Mouse (Mus musculus) megakaryocyte, embryonic 14.5 days (primary cell): ENCODE measurements around the gene Ooep. TPM values are rescaled to one million over a fixed set of nuclear protein-coding genes. Genes with fewer than 3 reads are reported as not detected.

Experiments
- H3K27me3 ChIP-seq: replicated peaks from 2 replicates; pipeline ENCODE3; 2012; ENCODE audit warnings: inconsistent platforms
- H3K36me3 ChIP-seq: replicated peaks from 2 replicates; pipeline ENCODE3; 2012; ENCODE audit warnings: low read length, inconsistent platforms, mixed read lengths
- H3K4me1 ChIP-seq: 2 replicates; pipeline ENCODE4 v1.6.1; 2012; ENCODE audit warnings: inconsistent platforms
- H3K4me3 ChIP-seq: replicated peaks from 2 replicates; pipeline ENCODE3; 2012; ENCODE audit warnings: moderate library complexity, mild to moderate bottlenecking, inconsistent platforms
- H3K9me3 ChIP-seq: 2 replicates; pipeline ENCODE4 v1.6.1; 2012; ENCODE audit warnings: inconsistent platforms
- FLI1 ChIP-seq: IDR thresholded peaks from 2 replicates; pipeline ENCODE4 v1.6.1; 2012; ENCODE audit warnings: low read length, inconsistent platforms, mixed read lengths
- GATA1 ChIP-seq: IDR thresholded peaks from 3 replicates; pipeline ENCODE4 v1.6.1; 2012; ENCODE audit warnings: mixed read lengths, low read length, inconsistent platforms, borderline replicate concordance
- polyA plus RNA-seq: library from polyadenylated mRNA; stranded (reverse); fragments of >175 nt; gene quantifications from 2 replicates; pipeline ENCODE4 v1.2.3, GENCODE M21; 2012; ENCODE audit warnings: low replicate concordance; ENCODE audit not compliant: insufficient read depth

The Ooep gene
- polyA plus RNA-seq = not detected in 2 replicates

GRCm38 (mm10) chr9:78378113-78378785 lies at the start of gene Ooep:
Gene Ooep, minus strand, starts transcription at chr9:78378725.
- peaks cover 47% of the 10 kb centered on the region for H3K27me3 ChIP-seq
- H3K4me3 ChIP-seq = peak within 1 kb of the TSS; percentile 78
- TF ChIP-seq FLI1 (no peak), GATA1 (no peak)

GRCm38 (mm10) chr9:78428185-78428584 lies 49.7 kb upstream of the Ooep start:
- Histone ChIP-seq H3K27me3 (peaks cover 9% of the 10 kb centered on the region), H3K9me3 (peaks cover 6% of the 10 kb centered on the region; the same call in 1 of the 2 replicates), H3K36me3 (peaks cover 19% of the 10 kb centered on the region), H3K4me1 (peaks cover 23% of the 10 kb centered on the region), H3K4me3 (peak overlapping the region; percentile 53)
- TF ChIP-seq GATA1 = no peak
- no peak for TF ChIP-seq FLI1

More at GRCm38 (mm10) chr9:78378113-78378785, at the start of gene Ooep:
- Histone ChIP-seq H3K4me1 (peaks cover 8% of the 10 kb centered on the region), H3K36me3 (no peaks in the 10 kb centered on the region), H3K9me3 (no peaks in the 10 kb centered on the region)

GRCm38 (mm10) chr9:78427362-78427781 lies 48.8 kb upstream of the Ooep start:
- no peak for TF ChIP-seq FLI1
- no peak for TF ChIP-seq GATA1
- Histone ChIP-seq H3K27me3 (peaks cover 9% of the 10 kb centered on the region), H3K36me3 (peaks cover 11% of the 10 kb centered on the region), H3K4me3 (peak overlapping the region; percentile 46), H3K4me1 (peaks cover 23% of the 10 kb centered on the region), H3K9me3 (peaks cover 6% of the 10 kb centered on the region; the same call in 1 of the 2 replicates)

GRCm38 (mm10) chr9:78401596-78401995 lies 23.1 kb upstream of the Ooep start:
- no peaks in the 10 kb centered on the region for H3K36me3 ChIP-seq
- TF ChIP-seq FLI1 = no peak
- TF ChIP-seq GATA1 = no peak
- peaks cover 24% of the 10 kb centered on the region for H3K27me3 ChIP-seq
- H3K4me1 ChIP-seq = no peaks in the 10 kb centered on the region
- no peak overlapping the region for H3K4me3 ChIP-seq
- H3K9me3 ChIP-seq = no peaks in the 10 kb centered on the region

GRCm38 (mm10) chr9:78400570-78400969 lies 22.0 kb upstream of the Ooep start:
- Histone ChIP-seq H3K4me3 (no peak overlapping the region), H3K9me3 (peaks cover 2% of the 10 kb centered on the region), H3K36me3 (no peaks in the 10 kb centered on the region), H3K27me3 (peaks cover 31% of the 10 kb centered on the region), H3K4me1 (peaks cover 8% of the 10 kb centered on the region)
- TF ChIP-seq GATA1 (no peak), FLI1 (no peak)

GRCm38 (mm10) chr9:78396517-78396916 lies 18.0 kb upstream of the Ooep start:
- TF ChIP-seq FLI1 (no peak), GATA1 (no peak)

GRCm38 (mm10) chr9:78395630-78396351 lies 17.3 kb upstream of the Ooep start, which contains the start of gene Ddx43:
Gene Ddx43, plus strand, starts transcription at chr9:78395777.
- peaks cover 65% of the 10 kb centered on the region for H3K27me3 ChIP-seq
- peak within 1 kb of the TSS; percentile 88 for H3K4me3 ChIP-seq

More at GRCm38 (mm10) chr9:78396517-78396916, 18.0 kb upstream of the Ooep start:
- peaks cover 18% of the 10 kb centered on the region for H3K9me3 ChIP-seq
- peaks cover 10% of the 10 kb centered on the region for H3K4me1 ChIP-seq
- no peaks in the 10 kb centered on the region for H3K36me3 ChIP-seq
- H3K4me3 ChIP-seq = no peak overlapping the region
- peaks cover 59% of the 10 kb centered on the region for H3K27me3 ChIP-seq

GRCm38 (mm10) chr9:78395244-78395629 lies 16.7 kb upstream of the Ooep start:
- Histone ChIP-seq H3K4me1 (peaks cover 10% of the 10 kb centered on the region), H3K4me3 (peak overlapping the region; percentile 88), H3K9me3 (peaks cover 18% of the 10 kb centered on the region), H3K36me3 (no peaks in the 10 kb centered on the region), H3K27me3 (peaks cover 66% of the 10 kb centered on the region)
- TF ChIP-seq GATA1 (no peak), FLI1 (no peak)

More at GRCm38 (mm10) chr9:78395630-78396351, 17.3 kb upstream of the Ooep start, which contains the start of gene Ddx43:
- Histone ChIP-seq H3K9me3 (peaks cover 18% of the 10 kb centered on the region), H3K36me3 (no peaks in the 10 kb centered on the region), H3K4me1 (peaks cover 10% of the 10 kb centered on the region)
- TF ChIP-seq GATA1 (no peak), FLI1 (no peak)

GRCm38 (mm10) chr9:78394602-78395001 lies 16.1 kb upstream of the Ooep start:
- TF ChIP-seq FLI1 = no peak
- Histone ChIP-seq H3K4me3 (no peak overlapping the region), H3K4me1 (peaks cover 10% of the 10 kb centered on the region), H3K27me3 (peaks cover 69% of the 10 kb centered on the region), H3K36me3 (no peaks in the 10 kb centered on the region), H3K9me3 (peaks cover 18% of the 10 kb centered on the region)

GRCm38 (mm10) chr9:78393741-78394140 lies 15.2 kb upstream of the Ooep start:
- H3K4me1 ChIP-seq = peaks cover 10% of the 10 kb centered on the region
- no peak for TF ChIP-seq FLI1
- TF ChIP-seq GATA1 = no peak
- H3K9me3 ChIP-seq = peaks cover 18% of the 10 kb centered on the region
- peaks cover 62% of the 10 kb centered on the region for H3K27me3 ChIP-seq
- no peaks in the 10 kb centered on the region for H3K36me3 ChIP-seq
- H3K4me3 ChIP-seq = no peak overlapping the region
